Mouse (Mus musculus) thymus, adult 18-20 months (tissue): ENCODE measurements around the gene Pitpnb.
A peak's percentile ranks its signal among the peaks of the same experiment; 100 is the strongest.

Experiments
- DNase-seq, 2 experiments: peaks; one replicate each; pipeline ENCODE4 v3.0.0; 2022; ENCODE audit warnings: mixed read lengths in 2 of 2

The Pitpnb gene

DNA sequence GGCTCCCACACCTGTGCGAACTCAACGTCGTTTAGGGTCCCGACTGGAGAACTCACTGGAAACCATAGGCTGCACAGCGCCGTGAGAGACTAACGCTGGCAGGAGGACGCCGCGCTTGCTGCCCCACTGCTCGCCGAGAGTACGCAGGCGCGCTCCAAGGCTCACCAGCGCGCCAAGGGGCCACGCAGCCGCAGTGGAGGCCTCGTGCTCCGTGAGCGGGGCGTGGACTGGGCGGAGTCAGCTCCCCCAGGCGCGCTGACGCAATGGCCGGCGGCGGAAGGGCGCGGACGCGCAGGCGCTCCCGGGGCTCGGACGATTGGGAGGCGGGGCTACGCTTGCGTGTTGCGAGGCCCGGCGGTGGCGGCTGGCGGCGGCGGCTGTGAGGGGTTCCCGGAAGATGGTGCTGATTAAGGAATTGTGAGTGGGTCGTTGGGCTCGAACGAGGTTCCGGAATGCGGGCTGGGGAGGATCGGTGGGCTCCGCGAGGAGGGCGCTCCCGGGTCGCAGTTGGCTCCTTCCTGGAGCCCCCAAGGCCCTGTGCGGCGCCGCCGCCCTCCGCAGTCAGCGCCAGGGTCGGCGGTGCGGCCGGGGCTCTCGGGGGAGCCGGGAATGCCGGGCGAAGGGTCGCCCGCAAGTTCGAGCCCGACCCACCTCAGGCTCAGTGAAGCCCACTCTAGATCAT, at the start of gene Pitpnb:
Pitpnb (plus strand) TSS at position 347 of the 682 bp plus-strand sequence.
- DNase-seq: peak; percentile 95 to 97

DNA sequence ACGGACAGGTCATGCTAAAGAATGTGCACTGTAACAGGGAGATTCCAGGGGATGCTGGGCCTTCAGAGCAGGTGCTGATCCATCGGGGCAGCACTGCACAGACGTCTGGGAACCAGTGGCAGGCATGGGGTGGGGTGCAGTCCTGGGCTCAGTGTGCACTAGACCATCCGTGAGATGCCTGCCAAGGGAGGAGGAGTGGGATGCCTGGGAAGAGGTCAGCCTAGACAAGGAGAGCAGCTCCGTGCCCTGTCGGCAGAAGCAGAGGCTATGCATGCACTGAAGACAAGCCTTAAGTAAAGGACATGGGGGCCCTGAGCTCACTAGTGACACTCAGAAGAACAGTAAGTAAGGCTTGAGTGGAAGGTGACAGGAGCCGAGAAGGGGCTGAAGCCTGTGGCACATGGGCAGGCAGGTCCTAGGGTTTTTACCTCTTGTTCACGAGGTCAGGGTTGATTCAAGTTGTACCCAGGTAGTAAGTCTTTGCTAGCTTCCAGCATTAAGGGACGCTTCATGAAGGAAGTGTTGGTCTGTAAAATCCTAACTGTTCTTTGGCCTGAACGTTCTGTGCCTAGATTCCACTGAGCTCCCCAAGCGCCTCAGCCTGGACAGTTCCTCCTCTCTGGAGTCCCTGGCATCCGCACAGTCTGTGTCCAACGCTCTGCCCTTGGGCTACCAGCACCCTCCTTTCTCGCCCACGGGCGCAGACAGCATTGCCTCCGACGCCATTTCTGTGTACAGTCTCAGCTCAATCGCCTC, 46.0 kb upstream of the Pitpnb start:
- DNase-seq: no peak

DNA sequence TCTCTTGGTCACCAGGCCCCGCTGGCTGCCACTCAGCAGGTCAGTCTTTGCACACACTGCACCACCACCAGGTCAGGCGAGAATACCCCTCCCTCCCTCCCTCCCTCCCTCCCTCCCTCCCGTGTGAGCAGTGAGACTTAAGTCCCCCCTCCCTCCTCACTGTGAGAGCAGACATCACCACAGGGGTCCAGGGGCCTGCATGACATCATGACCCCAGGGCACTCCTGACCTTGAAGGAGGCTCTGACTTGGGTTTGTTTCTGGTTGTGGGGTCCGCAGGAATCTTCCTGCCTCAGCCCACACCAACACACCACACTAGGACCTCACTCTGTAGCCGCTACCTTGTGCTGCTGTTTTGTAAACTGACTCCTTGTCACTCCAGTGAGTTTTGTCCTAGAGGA, 43.0 kb upstream of the Pitpnb start:
- no peak for DNase-seq

DNA sequence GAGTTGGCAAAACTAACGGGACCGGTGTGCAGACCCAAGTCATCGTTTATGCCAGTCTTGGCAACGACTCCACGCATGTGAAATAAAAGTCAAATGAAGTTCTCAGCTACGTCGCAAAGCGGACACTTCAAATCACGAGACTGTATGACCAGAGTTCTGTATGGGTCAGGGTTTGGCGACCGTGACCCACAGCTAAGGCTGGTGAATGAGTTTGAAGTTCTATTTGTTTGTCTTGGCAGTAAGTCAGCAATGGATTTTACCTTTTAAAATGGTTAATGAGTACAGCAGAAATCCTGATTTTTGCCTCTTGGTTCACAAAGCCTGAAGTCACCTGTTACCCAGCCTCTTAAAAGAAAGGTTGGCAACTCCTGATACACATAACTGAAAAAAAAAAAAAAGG, 42.1 kb upstream of the Pitpnb start:
- DNase-seq: no peak

DNA sequence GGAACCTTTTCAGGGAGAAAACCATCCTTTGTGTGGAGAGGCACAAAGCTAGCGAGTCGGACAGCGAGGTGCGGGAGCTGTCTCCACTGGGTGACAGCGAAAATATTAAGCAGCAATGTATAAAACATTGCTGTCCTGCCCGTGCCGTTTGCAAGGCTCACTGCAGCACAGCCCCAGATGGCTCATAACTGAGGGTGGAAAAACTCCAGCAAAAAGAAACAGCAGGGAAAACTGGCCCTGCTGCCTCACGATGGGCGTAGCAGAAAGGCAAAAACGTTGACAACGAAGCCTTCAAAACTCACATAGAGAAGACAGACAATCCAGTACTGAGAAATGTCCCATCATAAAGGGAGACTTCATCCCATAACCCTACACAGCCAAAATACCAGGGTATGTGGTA, 40.5 kb upstream of the Pitpnb start:
- no peak for DNase-seq

DNA sequence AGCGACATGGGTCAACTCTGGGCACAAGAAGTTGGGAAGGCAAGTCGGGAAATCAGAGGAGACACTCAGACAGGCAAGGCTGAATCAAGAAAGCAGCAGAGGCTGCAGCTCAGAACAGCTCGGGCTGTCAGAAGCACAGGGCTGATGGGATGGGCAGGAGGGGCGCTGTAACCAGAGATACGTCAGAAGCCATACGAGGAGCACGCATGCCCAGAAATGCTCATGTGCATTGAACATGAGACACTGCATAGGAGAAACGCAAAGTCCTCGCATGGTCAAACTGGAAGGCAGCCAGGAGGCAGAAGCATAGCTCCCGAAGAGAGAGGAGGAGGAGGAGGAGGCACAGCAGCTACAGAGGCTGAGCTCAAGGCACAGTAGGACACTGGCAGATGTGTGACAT, 38.9 kb upstream of the Pitpnb start:
- DNase-seq: no peak

DNA sequence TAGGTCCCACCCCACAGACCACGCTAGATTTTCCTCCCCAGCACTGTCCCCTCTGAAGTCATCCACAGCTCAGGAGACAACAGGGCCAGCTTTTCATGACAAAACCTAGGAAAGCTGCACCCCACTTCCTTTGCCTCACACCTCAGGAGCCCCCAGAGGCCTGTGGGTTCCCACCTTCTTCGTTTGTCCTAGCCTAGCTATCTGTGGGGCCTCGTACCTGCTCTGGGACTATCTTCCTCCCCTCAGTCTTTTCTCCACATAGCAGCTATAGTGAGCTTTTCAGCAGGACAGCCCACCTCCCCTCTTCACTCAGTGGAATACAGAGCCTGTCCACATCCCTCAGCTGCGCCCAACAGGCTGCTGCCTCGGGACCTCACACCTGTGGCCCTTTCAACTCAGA, 32.8 kb upstream of the Pitpnb start:
- DNase-seq: no peak

DNA sequence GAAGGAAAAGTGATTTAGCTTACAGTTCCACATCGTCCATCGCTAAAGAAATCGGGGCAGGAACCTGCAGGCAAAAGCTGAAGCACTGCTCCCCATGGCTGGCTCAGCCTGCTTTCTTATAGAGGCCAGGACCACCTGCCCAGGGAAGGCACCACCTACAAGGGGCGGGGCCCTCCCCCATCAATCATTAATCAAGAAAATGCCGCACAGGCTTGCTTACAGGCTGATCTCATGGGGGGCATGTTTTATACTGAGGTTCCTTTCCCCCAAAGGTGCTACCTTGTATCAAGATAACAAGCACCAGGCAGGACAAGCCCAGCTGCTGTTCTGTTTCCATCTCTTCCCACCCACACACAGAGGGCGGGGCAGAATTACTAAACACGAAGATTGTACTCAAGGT, 31.9 kb upstream of the Pitpnb start:
- no peak for DNase-seq

DNA sequence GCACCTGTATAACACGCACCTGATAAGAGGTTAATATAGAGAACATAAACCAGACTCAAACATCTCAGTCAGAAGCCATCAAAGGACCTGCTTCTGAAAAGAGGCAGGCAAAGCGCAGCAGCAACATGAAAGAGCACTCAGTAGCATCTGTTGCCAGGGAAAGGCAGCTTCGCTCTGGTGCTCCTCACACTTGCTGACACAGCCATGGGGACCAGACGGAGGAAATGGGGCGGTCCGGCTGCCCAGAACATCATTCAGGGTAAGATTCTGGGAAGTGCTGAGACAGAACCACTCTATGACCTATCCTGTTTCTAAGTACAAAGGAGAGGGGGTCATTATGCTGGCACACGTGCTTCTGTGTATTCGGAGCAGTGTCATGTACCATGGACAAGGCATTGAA, 29.8 kb upstream of the Pitpnb start:
- no peak for DNase-seq

DNA sequence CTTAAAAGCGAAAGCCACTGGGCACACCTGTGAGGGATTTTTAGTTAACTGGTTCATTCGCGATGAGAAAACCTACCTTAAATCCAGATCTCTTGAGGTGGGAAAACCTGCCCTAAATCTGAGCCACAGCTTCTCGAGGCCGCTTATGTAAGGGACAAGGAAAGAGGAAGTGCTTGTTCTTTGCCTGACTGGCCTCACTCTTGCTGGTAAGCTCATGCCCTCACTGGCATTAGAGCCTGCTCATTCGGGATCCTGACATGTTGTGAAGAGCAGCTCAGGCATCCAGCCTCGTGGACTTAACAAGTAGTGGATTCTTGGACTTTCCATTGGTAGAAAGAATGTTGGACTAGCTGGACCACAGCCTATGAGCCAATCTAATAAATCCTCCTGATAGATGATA, 28.8 kb upstream of the Pitpnb start:
- no peak for DNase-seq

DNA sequence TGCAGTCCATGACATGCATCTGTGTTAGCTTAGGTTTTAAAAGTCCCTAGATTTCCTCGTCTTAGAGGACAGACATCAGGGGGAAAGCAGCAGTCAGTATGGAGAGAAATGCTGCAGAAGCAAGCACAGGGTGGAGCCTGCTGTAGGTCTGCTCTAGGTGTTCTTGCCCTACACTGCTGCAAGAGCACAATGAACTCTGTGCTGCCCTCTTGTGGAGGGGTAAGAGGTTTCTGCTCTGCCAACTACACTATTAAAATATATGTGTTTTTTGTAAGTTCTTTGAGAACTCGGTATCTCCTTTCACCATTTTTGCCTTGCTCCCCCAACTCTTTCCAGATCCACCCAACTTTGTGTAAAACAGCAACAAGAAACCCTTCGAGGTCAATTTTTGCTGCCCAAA, 25.8 kb upstream of the Pitpnb start:
- no peak for DNase-seq

DNA sequence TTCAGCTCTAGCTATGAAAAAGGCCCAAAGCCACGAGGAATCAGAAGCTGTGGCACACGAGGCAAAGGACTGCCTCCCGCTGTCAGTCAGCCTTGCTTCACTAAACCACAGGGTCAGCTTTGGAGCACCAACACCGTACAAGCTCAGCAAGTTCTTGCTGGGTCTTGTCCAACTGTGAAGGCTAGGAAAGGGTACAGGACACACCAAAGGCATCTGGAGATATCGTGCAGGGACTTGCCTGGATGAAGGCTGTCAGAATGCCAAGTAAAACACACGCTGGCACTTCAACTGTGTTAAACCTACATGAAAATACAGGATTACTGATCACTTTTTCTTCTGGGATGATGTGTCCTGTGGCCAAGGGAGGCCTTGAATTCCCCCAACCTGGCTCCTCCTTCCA, 20.4 kb upstream of the Pitpnb start:
- DNase-seq: no peak

DNA sequence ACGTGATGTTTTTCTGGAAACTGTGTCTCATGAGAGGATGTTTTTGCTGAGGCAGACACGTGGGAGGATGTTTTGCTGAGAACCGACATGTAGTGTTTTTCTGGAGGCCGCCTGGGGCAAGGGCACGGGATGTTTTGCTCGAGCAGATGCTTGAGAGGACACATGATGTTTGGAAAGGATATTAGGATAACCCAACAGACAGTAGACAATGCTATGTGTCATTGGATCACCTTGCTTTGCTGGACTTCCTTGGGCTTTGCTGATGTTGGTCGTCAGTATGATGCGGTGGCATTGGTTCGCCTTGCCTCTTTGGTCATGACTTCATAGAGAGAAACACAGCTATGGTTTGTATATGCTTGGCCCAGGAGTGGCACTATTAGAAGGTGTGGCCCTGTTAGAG, 16.7 kb upstream of the Pitpnb start:
- DNase-seq: no peak

DNA sequence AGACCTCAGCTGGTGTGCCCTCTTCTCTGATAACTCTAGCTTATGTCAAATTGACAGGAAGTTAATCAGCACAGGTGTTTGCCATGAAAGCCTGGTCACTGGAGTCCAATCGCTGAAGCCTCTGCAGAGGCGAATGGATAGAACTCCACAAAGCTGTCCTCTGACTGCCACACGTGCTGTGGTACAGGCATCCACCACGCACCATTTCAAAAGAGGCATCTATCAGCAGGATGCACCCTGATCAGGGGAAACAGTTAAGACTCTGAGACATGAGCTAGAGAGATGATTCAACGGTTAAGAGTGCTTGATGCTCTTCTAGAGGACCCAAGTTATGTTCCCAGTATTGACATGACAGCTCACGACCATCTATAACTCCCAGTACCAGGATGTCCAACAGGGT, 15.5 kb upstream of the Pitpnb start:
- DNase-seq: no peak

DNA sequence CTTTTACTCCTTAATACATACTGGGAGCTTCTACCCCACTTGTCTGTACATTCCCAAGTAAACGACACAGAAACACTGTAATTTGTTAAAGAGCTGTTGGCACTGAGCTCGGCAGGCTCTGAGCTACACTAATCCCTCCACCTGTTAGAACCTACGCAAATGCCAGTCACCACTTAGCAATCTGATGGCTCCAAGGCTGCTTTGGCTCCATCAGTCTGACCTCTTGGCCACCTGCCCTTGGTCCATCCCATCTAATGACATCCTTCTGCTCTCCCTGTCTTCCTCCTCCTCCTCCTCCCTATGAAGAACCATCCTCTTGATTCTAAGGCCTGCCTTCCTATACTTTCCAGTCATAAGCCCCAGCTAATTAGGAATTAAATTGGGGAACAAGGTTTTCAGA, 13.0 kb upstream of the Pitpnb start:
- DNase-seq: no peak

DNA sequence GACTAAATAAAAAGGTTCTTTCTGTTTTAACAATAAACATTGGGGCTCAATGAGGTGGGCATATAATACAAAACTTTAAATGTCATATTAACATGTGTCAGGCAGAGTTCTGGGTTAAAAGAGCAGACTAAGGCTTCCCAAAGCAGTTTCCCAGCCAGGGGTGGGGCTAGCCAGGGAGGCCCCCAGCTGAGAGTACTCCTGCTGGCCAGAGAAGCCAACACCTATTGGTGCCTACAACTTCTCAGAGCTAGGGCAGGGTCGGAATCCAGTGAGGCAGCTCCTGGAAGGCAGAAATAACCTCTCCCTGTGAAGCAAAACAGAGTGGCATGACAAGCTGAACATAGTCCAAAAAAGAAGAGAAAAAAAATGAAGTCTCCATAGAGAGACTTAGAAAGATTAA, 11.6 kb upstream of the Pitpnb start:
- no peak for DNase-seq

DNA sequence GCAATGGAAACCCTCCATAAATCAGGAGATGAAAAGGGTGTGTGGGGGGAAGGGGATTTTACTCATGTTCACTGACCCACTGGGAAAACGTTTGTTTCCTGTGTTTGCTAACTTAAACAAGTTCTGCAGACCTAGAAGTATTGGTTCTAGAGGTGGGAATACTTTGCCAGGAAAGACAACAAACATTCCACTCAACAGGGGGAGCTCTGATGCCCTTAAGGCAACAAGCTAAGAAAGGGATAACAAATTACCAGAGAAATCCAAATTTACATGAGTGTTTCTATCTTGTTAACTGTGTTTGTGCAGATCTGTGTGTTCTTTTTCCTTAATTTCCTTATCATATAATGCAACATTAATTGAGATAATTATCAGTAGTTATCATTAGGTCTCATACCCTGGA, 4.8 kb upstream of the Pitpnb start:
- DNase-seq: no peak

DNA sequence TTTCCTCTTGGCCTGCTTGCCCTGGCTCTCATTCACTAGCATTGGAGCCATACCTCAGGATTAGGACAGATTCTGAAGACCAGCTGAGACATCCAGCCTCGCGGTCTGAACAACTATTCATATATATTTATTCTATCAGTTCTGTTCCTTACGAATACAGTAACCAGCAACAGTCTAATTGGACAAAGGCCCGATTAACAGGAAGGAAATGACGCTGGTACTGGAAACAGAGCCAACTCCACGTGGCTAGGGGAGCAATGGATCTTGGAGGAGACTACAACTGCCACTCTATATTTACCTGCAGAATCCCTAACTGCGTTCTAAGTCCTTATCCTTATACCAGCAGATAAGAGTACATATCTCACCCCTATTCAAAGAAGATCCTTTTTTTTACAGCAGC, 3.1 kb upstream of the Pitpnb start:
- DNase-seq: no peak

DNA sequence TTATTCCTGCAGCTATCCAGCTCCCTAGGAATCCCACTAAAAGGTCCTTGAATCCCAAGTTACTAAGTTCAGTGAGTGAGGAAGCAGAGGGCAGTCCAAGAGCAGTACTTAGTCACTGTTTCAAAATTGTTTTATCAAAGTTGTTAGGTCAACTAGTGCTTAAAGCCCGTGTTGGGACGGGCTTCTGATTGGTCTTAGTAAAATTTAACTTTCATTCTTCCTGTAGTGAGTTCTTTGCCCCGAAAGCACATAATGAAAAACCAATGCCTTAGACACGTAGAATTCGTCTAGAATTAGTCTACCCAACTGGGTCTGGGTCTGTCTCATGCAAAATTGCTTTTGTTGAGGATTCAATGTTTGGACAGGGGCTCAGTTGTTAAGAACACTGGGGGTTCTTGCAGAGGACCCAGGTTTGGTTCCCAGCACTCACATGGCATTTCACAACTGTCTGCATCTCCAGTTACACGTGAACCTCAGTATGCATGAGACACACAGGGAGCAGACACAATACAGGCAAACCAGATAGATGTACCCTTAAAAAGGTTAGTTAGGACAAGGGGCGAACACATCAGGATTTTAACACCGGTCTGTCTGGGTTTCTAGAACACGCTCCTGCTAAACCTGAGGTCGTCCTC, 664 bp upstream of the Pitpnb start:
- no peak for DNase-seq

DNA sequence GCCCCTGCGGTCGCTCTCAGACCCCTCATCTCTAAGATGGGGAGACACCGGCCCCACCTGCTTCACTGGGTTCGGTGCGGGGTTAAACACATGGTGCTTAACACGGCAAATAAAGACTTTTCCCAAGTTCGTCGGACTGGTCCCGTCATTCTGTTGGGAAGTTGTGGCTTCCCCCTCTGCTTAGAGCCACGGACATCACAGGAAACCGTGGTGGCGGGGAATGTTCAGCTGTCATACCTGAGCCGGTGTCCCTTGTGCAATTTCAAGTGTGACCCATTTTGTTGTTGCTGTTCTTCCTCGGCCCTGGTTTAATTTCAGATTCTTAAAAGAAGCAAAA, 504 bp downstream of the Pitpnb start:
- DNase-seq: peak in 1 of 2 experiments; percentile 9

DNA sequence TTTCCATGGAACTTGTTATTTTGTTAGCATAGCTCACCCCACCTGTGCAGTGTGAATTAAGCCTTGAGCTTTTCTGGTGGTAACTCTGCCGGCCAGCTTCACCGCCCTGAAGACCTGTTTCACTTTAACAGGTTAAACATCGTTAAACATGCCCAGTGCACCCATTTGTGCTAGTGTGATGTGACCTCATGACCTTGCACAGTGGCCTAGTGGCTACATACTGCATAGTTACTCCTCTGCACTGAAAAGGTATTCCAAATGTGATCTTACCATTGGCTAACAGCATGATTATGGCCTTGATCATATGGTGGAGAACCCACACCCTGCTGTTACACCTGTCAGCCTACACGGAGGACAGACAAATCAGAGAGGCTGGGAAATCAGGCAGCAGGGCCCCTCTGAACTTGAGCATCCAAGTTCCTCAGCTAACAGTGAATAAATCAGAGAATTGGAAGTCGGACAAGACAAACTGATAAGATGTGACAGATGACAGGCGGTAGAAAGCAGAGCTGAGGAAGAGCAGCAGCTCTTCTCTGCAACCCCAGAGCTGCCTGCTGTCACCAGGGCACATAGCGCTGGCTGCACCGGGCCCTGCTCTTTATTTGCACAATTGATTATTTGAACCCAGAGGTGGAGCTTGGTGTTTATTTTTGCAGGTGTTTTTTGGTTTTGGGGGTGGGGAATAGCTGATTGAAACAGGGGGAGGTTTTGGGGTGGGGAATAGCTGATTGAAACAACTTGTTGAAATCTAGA, 5.6 kb downstream of the Pitpnb start:
- no peak for DNase-seq

DNA sequence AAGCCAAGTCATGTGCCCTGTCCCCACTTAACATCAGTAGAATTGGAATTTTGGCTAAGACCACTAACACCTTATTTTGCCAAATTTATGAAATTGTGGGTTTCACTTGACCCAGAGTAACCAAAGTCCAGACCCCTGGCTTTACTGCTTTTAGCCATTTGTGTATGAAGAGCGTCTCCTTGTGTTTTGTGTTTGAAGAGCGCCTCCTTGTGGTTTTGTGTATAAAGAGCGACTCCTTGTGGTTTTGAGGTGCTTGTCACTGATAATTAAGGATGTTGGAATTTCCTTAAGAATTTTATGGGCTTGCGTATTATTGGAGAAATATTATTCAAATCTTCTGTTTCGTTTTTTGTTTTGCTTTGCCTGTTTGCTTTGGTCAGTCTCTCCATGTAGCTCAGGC, 11.0 kb downstream of the Pitpnb start:
- DNase-seq: no peak

DNA sequence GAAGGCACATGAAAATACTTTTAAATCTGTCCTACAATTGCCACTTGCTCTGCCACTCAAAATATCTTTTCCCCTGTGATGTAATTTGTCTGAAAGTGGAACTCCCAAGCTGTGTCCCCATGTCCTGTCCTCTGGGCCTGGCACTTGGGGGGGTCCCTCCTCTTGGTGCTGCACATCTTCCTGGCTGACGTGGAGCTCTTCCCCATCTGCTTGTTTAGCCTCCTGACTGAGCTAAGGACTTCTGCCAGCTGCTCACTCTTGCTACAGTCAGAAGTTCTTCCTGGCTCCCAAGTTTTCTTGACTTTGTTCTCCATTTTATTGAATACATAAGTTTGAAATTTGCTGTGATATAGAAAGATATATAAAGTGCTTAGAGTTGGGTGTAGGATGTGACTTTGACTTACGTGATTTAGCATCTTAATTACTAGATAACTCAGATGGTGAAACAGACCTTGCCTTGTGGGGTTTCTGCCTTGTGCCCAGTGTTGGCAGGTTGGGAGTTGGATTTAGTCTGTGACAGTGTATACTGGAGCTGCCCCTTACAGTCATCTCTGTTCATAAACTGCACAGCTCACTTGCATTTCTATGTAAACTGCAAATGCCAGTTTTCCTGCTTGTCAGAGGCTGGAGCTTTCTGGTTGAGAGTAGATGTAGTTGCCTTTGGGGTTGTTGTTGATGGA, 14.3 kb downstream of the Pitpnb start:
- no peak for DNase-seq
